Mouse (Mus musculus): ENCODE measurements around the gene Hist1h2ap. TPM values are rescaled to one million over a fixed set of nuclear protein-coding genes. Genes with fewer than 3 reads are reported as not detected.
A peak's percentile ranks its signal among the peaks of the same experiment; 100 is the strongest.
"Not testable (repeated sequence)": the region's sequence is repeated elsewhere in the genome, so short reads cannot be mapped to it uniquely, and the experiment has no call there.

Hist1h2ap gene
- polyA plus RNA-seq, 1 experiment from 2014 or later: 898 TPM

DNA sequence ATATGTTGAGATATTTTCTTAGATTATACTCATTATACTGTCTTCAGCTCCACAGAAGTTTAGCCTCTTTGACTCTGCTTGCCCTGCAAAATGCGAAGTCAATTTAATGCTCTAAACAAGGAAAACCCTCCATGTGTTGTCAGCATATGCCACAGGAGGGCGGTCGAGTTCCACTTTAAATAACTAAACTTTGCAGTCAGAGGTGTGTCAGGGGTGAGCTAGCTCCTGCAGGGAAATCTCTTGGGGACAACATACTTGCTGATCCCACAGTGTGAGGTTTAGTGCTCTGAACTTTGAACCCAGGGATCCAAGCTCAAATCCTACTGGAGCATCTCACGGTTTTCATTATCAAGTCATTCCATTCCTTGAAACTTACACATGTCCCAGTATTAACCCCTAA, 7.2 kb upstream of the Hist1h2ap start:
- not testable (repeated sequence) for H3K27me3 ChIP-seq; H3K4me3 ChIP-seq; H3K36me3 ChIP-seq; H3K4me1 ChIP-seq (replicated peaks); H3K9ac ChIP-seq; H3K9me3 ChIP-seq; H3K27ac ChIP-seq; H3K4me2 ChIP-seq
- WGBS: no CpG with 5 or more reads among the region's 4 CpGs
- ATAC-seq (ENCODE audit: low FRiP score): 0 out of 2 replicates have a peak, but pooled peaks have one; percentile 58

- H3K4me1 ChIP-seq (replicated peaks); H3K27ac ChIP-seq; H3K9ac ChIP-seq; H3K27me3 ChIP-seq; H3K36me3 ChIP-seq; H3K9me3 ChIP-seq: not testable (repeated sequence)
- under 1% methylated on average over 25 of the region's 58 CpGs for WGBS
- H3K4me2 ChIP-seq: peak within 1 kb of the TSS; percentile 47
- ATAC-seq (ENCODE audit: low FRiP score): peak; percentile 85
- H3K4me3 ChIP-seq: peak within 1 kb of the TSS; percentile 27
These were observed 1.6 kb downstream of the Hist1h2ap start, which contains the start of gene Hist1h4n for GRCm38 (mm10) chr13:21831418-21832394. Gene Hist1h4n, minus strand, starts transcription at chr13:21832196.

- no peaks in the 10 kb centered on the region for H3K9me3 ChIP-seq
- H3K36me3 ChIP-seq: no peaks in the 10 kb centered on the region
- 89% methylated on average over 10 of the region's 10 CpGs for WGBS
- H3K4me3 ChIP-seq: no peak overlapping the region
- no peaks in the 10 kb centered on the region for H3K4me1 ChIP-seq (replicated peaks)
- H3K9ac ChIP-seq: no peak overlapping the region
- no peak for ATAC-seq (ENCODE audit: low FRiP score)
- no peak overlapping the region for H3K27ac ChIP-seq
- H3K4me2 ChIP-seq: no peak overlapping the region
- H3K27me3 ChIP-seq: no peaks in the 10 kb centered on the region
These were observed 3.0 kb downstream of the Hist1h2ap start for GRCm38 (mm10) chr13:21830344-21830743.

DNA sequence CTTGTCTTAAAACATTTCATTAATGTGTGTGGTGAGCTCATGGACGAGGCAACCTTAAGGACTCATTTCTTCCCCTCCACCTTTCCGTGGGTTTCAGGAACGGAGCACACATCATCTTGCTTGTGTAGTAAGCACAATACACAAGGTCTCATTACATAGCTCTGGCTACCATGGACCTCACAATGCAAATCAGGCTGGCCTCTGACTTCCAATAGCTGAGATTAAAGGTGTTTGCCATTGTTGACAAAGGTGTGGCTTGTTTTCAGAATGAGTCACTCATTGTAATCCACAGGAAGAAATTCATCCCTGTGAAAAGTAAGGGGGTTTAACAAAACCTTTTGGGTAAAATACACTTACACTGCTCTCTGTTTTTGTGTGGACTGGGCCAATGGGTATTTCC, 4.8 kb downstream of the Hist1h2ap start:
- no peak for ATAC-seq (ENCODE audit: low FRiP score)
- no peak overlapping the region for H3K9ac ChIP-seq
- no peaks in the 10 kb centered on the region for H3K9me3 ChIP-seq
- no peak overlapping the region for H3K4me3 ChIP-seq
- no peaks in the 10 kb centered on the region for H3K27me3 ChIP-seq
- H3K27ac ChIP-seq: no peak overlapping the region
- H3K36me3 ChIP-seq: no peaks in the 10 kb centered on the region
- no peaks in the 10 kb centered on the region for H3K4me1 ChIP-seq (replicated peaks)
- WGBS: 88% methylated on average over 3 of the region's 3 CpGs
- no peak overlapping the region for H3K4me2 ChIP-seq

- WGBS: 69% methylated on average over 7 of the region's 16 CpGs
- H3K4me2 ChIP-seq: not testable (repeated sequence)
These were observed 13.0 kb downstream of the Hist1h2ap start for GRCm38 (mm10) chr13:21820082-21820890.

DNA sequence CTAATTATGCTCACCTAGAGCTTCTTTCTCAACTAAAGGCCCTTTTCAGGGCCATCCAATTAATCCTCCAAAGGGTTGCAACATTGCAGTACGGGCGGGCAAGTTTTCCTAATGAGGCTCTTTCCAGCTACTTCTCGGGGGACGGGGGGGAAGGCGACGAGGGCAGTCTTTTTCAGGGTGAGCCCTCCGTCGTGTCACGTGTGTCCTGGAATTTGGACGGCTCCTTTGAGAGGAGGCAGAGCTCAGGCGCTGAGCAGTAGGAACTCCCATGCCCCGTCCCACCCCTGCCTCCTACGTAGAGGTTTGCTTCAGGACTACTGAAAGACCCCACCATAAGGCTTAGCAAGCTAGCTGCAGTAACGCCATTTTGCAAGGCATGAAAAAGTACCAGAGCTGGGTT, 21.2 kb downstream of the Hist1h2ap start:
- peak; percentile 27 for ATAC-seq (ENCODE audit: low FRiP score)
- H3K27me3 ChIP-seq; H3K36me3 ChIP-seq; H3K4me1 ChIP-seq (replicated peaks); H3K27ac ChIP-seq; H3K9me3 ChIP-seq; H3K9ac ChIP-seq: not testable (repeated sequence)
- 0% methylated on average over 14 of the region's 14 CpGs for WGBS
- Histone ChIP-seq H3K4me2 (peak overlapping the region; percentile 50), H3K4me3 (peak overlapping the region; percentile 21)

More at GRCm38 (mm10) chr13:21820082-21820890, 13.0 kb downstream of the Hist1h2ap start:
- not testable (repeated sequence) for H3K9me3 ChIP-seq; H3K9ac ChIP-seq; ATAC-seq (ENCODE audit: low FRiP score); H3K27me3 ChIP-seq; H3K4me1 ChIP-seq (replicated peaks); H3K36me3 ChIP-seq; H3K4me3 ChIP-seq; H3K27ac ChIP-seq

- not testable (repeated sequence) for H3K4me1 ChIP-seq (replicated peaks); H3K9ac ChIP-seq
- peak; percentile 69 for ATAC-seq (ENCODE audit: low FRiP score)
These were observed 21.8 kb downstream of the Hist1h2ap start, which contains the start of gene Hist1h4m for GRCm38 (mm10) chr13:21811539-21811938. Gene Hist1h4m, plus strand, starts transcription at chr13:21811746.

DNA sequence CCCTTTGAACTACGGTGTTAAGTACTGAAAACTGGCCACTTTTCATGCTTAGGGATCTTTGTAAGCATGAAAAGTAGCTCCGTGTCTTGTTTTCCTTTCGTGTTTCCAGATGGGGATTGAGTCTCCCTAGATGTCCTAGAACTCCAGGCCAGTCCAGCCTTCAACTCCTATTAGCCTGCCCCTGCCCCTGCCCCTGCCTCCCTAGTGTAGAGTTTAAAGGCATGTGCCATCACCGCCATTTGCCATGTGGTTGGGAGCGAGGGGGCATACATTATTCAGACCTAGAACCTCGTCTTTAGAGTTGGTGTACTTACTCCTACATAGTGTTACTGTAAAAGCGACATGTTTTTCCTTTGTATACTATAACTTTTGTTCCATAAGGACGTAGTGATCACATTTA, 22.2 kb downstream of the Hist1h2ap start:
- not testable (repeated sequence) for H3K4me3 ChIP-seq; H3K27ac ChIP-seq; H3K4me2 ChIP-seq; H3K9me3 ChIP-seq; H3K9ac ChIP-seq; H3K4me1 ChIP-seq (replicated peaks); H3K36me3 ChIP-seq; H3K27me3 ChIP-seq
- WGBS: no CpG with 5 or more reads among the region's 8 CpGs
- peak; percentile 11; the same call in 1 of the 2 replicates for ATAC-seq (ENCODE audit: low FRiP score)

More at GRCm38 (mm10) chr13:21811539-21811938, 21.8 kb downstream of the Hist1h2ap start, which contains the start of gene Hist1h4m:
- WGBS: no CpG with 5 or more reads among the region's 24 CpGs
- H3K27ac ChIP-seq, H3K36me3 ChIP-seq, H3K27me3 ChIP-seq, H3K9me3 ChIP-seq: not testable (repeated sequence)
- Histone ChIP-seq H3K4me3 (peak within 1 kb of the TSS; percentile 21), H3K4me2 (peak within 1 kb of the TSS; percentile 50)

GRCm38 (mm10) chr13:21810073-21810472, 23.2 kb downstream of the Hist1h2ap start, which contains the start of the genes Hist1h2bq and Hist1h2ao:
Gene Hist1h2bq, minus strand, starts transcription at chr13:21810197.
Gene Hist1h2ao, plus strand, starts transcription at chr13:21810465.
- H3K4me2 ChIP-seq; H3K4me3 ChIP-seq; H3K9me3 ChIP-seq; H3K9ac ChIP-seq; H3K27me3 ChIP-seq; H3K27ac ChIP-seq; H3K4me1 ChIP-seq (replicated peaks); H3K36me3 ChIP-seq: not testable (repeated sequence)
- WGBS: no CpG with 5 or more reads among the region's 23 CpGs
- ATAC-seq (ENCODE audit: low FRiP score): peak; percentile 98

DNA sequence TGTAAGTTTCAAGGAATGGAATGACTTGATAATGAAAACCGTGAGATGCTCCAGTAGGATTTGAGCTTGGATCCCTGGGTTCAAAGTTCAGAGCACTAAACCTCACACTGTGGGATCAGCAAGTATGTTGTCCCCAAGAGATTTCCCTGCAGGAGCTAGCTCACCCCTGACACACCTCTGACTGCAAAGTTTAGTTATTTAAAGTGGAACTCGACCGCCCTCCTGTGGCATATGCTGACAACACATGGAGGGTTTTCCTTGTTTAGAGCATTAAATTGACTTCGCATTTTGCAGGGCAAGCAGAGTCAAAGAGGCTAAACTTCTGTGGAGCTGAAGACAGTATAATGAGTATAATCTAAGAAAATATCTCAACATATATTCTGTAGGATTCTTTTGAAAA, 30.2 kb downstream of the Hist1h2ap start:
- H3K36me3 ChIP-seq; H3K9me3 ChIP-seq; H3K4me2 ChIP-seq; H3K4me3 ChIP-seq; H3K27ac ChIP-seq; H3K9ac ChIP-seq; H3K4me1 ChIP-seq (replicated peaks); ATAC-seq (ENCODE audit: low FRiP score); H3K27me3 ChIP-seq: not testable (repeated sequence)
- WGBS: no CpG with 5 or more reads among the region's 4 CpGs

GRCm38 (mm10) chr13:21797163-21797562, 36.1 kb downstream of the Hist1h2ap start:
- H3K27ac ChIP-seq; H3K9me3 ChIP-seq; H3K9ac ChIP-seq; H3K4me1 ChIP-seq (replicated peaks); H3K4me3 ChIP-seq; H3K4me2 ChIP-seq; H3K36me3 ChIP-seq; H3K27me3 ChIP-seq; ATAC-seq (ENCODE audit: low FRiP score): not testable (repeated sequence)

GRCm38 (mm10) chr13:21795584-21795983, 37.7 kb downstream of the Hist1h2ap start:
- no peaks in the 10 kb centered on the region for H3K36me3 ChIP-seq
- WGBS: 95% methylated on average over 7 of the region's 7 CpGs
- no peak overlapping the region for H3K4me3 ChIP-seq
- ATAC-seq (ENCODE audit: low FRiP score): no peak
- no peak overlapping the region for H3K9ac ChIP-seq
- no peaks in the 10 kb centered on the region for H3K27me3 ChIP-seq
- no peak overlapping the region for H3K4me2 ChIP-seq
- H3K9me3 ChIP-seq: no peaks in the 10 kb centered on the region
- no peak overlapping the region for H3K27ac ChIP-seq
- H3K4me1 ChIP-seq (replicated peaks): peaks cover 5% of the 10 kb centered on the region
